Mouse (Mus musculus): ENCODE data around the gene Rspry1. TPM values are rescaled to one million over a fixed set of nuclear protein-coding genes. Genes with fewer than 3 reads are reported as not detected.
A peak's percentile ranks its signal among the peaks of the same experiment; 100 is the strongest.

Gene Rspry1
- polyA plus RNA-seq, 1 experiment from 2014 or later, result 57.4 TPM

- 86% methylated on average over 16 of the region's 16 CpGs for WGBS
- Histone ChIP-seq H3K9me3 (no peaks in the 10 kb centered on the region), H3K36me3 (peaks cover 65% of the 10 kb centered on the region), H3K27me3 (replicated peaks) (no peaks in the 10 kb centered on the region), H3K27ac (no peak overlapping the region), H3K9ac (no peak overlapping the region), H3K4me1 (peaks cover 3% of the 10 kb centered on the region; the same call in 1 of the 2 replicates), H3K4me3 (no peak overlapping the region), H3K4me2 (replicated peaks) (no peak overlapping the region)
- ATAC-seq (ENCODE audit: low FRiP score, low read depth), result no peak
Observed at GRCm38 (mm10) chr8:94574159-94574907, 27.4 kb upstream of the Rspry1 start.

GRCm38 (mm10) chr8:94575148-94575547 lies 26.6 kb upstream of the Rspry1 start:
- Histone ChIP-seq H3K4me3 (no peak overlapping the region), H3K9ac (no peak overlapping the region), H3K4me2 (replicated peaks) (no peak overlapping the region), H3K36me3 (peaks cover 70% of the 10 kb centered on the region), H3K27ac (no peak overlapping the region), H3K27me3 (replicated peaks) (no peaks in the 10 kb centered on the region), H3K9me3 (no peaks in the 10 kb centered on the region), H3K4me1 (no peaks in the 10 kb centered on the region)
- ATAC-seq (ENCODE audit: low FRiP score, low read depth), result no peak
- 94% methylated on average over 4 of the region's 4 CpGs for WGBS

GRCm38 (mm10) chr8:94581820-94582483 lies 19.8 kb upstream of the Rspry1 start:
- Histone ChIP-seq H3K4me3 (no peak overlapping the region), H3K36me3 (peaks cover 85% of the 10 kb centered on the region), H3K27ac (no peak overlapping the region), H3K9ac (no peak overlapping the region), H3K27me3 (replicated peaks) (no peaks in the 10 kb centered on the region), H3K4me2 (replicated peaks) (no peak overlapping the region), H3K9me3 (no peaks in the 10 kb centered on the region), H3K4me1 (no peaks in the 10 kb centered on the region)
- no peak for ATAC-seq (ENCODE audit: low FRiP score, low read depth)
- WGBS, result 88% methylated on average over 7 of the region's 7 CpGs

- Histone ChIP-seq H3K36me3 (peaks cover 87% of the 10 kb centered on the region), H3K27me3 (replicated peaks) (no peaks in the 10 kb centered on the region), H3K4me3 (no peak overlapping the region), H3K4me1 (no peaks in the 10 kb centered on the region), H3K27ac (no peak overlapping the region), H3K4me2 (replicated peaks) (no peak overlapping the region), H3K9ac (no peak overlapping the region), H3K9me3 (no peaks in the 10 kb centered on the region)
- 91% methylated on average over 6 of the region's 6 CpGs for WGBS
- ATAC-seq (ENCODE audit: low FRiP score, low read depth), result no peak
Observed at GRCm38 (mm10) chr8:94582569-94582968, 19.2 kb upstream of the Rspry1 start.

- Histone ChIP-seq H3K27me3 (replicated peaks) (no peaks in the 10 kb centered on the region), H3K9me3 (no peaks in the 10 kb centered on the region), H3K36me3 (peaks cover 85% of the 10 kb centered on the region), H3K4me3 (no peak overlapping the region), H3K27ac (no peak overlapping the region), H3K4me1 (no peaks in the 10 kb centered on the region), H3K9ac (no peak overlapping the region), H3K4me2 (replicated peaks) (no peak overlapping the region)
- 61% methylated on average over 4 of the region's 4 CpGs for WGBS
- ATAC-seq (ENCODE audit: low FRiP score, low read depth), result no peak
Observed at GRCm38 (mm10) chr8:94584238-94584817, 17.4 kb upstream of the Rspry1 start.

- Histone ChIP-seq H3K4me3 (no peak overlapping the region), H3K4me2 (replicated peaks) (no peak overlapping the region), H3K27me3 (replicated peaks) (no peaks in the 10 kb centered on the region), H3K9ac (no peak overlapping the region), H3K27ac (no peak overlapping the region), H3K4me1 (no peaks in the 10 kb centered on the region), H3K9me3 (no peaks in the 10 kb centered on the region), H3K36me3 (peaks cover 22% of the 10 kb centered on the region)
- 78% methylated on average over 4 of the region's 4 CpGs for WGBS
- no peak for ATAC-seq (ENCODE audit: low FRiP score, low read depth)
Observed at GRCm38 (mm10) chr8:94591691-94592090, 10.0 kb upstream of the Rspry1 start.

- Histone ChIP-seq H3K9ac (no peak overlapping the region), H3K9me3 (no peaks in the 10 kb centered on the region), H3K27me3 (replicated peaks) (no peaks in the 10 kb centered on the region), H3K4me3 (no peak overlapping the region), H3K4me2 (replicated peaks) (no peak overlapping the region), H3K27ac (no peak overlapping the region), H3K36me3 (no peaks in the 10 kb centered on the region), H3K4me1 (no peaks in the 10 kb centered on the region)
- no peak for ATAC-seq (ENCODE audit: low FRiP score, low read depth)
- 71% methylated on average over 1 of the region's 1 CpGs for WGBS
Observed at GRCm38 (mm10) chr8:94594211-94594610, 7.5 kb upstream of the Rspry1 start.

- no peaks in the 10 kb centered on the region for H3K9me3 ChIP-seq
- peak overlapping the region; percentile 98 for H3K4me3 ChIP-seq
- H3K9ac ChIP-seq, result peak overlapping the region; percentile 87
- H3K36me3 ChIP-seq, result no peaks in the 10 kb centered on the region
- WGBS, result 19% methylated on average over 5 of the region's 5 CpGs
- no peak overlapping the region for H3K27ac ChIP-seq
- no peak for ATAC-seq (ENCODE audit: low FRiP score, low read depth)
- peak overlapping the region; percentile 95 for H3K4me2 ChIP-seq (replicated peaks)
- H3K27me3 ChIP-seq (replicated peaks), result no peaks in the 10 kb centered on the region
- H3K4me1 ChIP-seq, result peaks cover 23% of the 10 kb centered on the region
Observed at GRCm38 (mm10) chr8:94600478-94600877, 1.3 kb upstream of the Rspry1 start.

- peak; percentile 51 for ATAC-seq (ENCODE audit: low FRiP score, low read depth)
- H3K9ac ChIP-seq, result peak overlapping the region; percentile 87
- under 1% methylated on average over 51 of the region's 51 CpGs for WGBS
Observed at GRCm38 (mm10) chr8:94601034-94601606, 617 bp upstream of the Rspry1 start.

GRCm38 (mm10) chr8:94602471-94603131 lies 864 bp downstream of the Rspry1 start:
- Histone ChIP-seq H3K9ac (peak overlapping the region; percentile 92), H3K4me1 (peaks cover 23% of the 10 kb centered on the region), H3K27me3 (replicated peaks) (no peaks in the 10 kb centered on the region), H3K27ac (peak overlapping the region; percentile 65), H3K4me2 (replicated peaks) (peak overlapping the region; percentile 95), H3K4me3 (peak overlapping the region; percentile 98), H3K9me3 (no peaks in the 10 kb centered on the region), H3K36me3 (no peaks in the 10 kb centered on the region)
- WGBS, result under 1% methylated on average over 31 of the region's 31 CpGs
- ATAC-seq (ENCODE audit: low FRiP score, low read depth), result peak; percentile 19

More at GRCm38 (mm10) chr8:94601034-94601606, 617 bp upstream of the Rspry1 start:
- Histone ChIP-seq H3K27me3 (replicated peaks) (no peaks in the 10 kb centered on the region), H3K36me3 (no peaks in the 10 kb centered on the region), H3K27ac (peak overlapping the region; percentile 42), H3K4me1 (peaks cover 23% of the 10 kb centered on the region), H3K4me2 (replicated peaks) (peak overlapping the region; percentile 95), H3K9me3 (no peaks in the 10 kb centered on the region), H3K4me3 (peak overlapping the region; percentile 98)

GRCm38 (mm10) chr8:94604030-94604429 lies 2.3 kb downstream of the Rspry1 start:
- H3K36me3 ChIP-seq, result no peaks in the 10 kb centered on the region
- H3K4me1 ChIP-seq, result peaks cover 23% of the 10 kb centered on the region
- ATAC-seq (ENCODE audit: low FRiP score, low read depth), result no peak
- 90% methylated on average over 2 of the region's 2 CpGs for WGBS
- H3K27me3 ChIP-seq (replicated peaks), result no peaks in the 10 kb centered on the region
- no peak overlapping the region for H3K27ac ChIP-seq
- no peak overlapping the region for H3K9ac ChIP-seq
- no peak overlapping the region for H3K4me3 ChIP-seq
- peak overlapping the region; percentile 95; the same call in 1 of the 2 replicates for H3K4me2 ChIP-seq (replicated peaks)
- no peaks in the 10 kb centered on the region for H3K9me3 ChIP-seq

- Histone ChIP-seq H3K4me2 (replicated peaks) (no peak overlapping the region), H3K4me3 (no peak overlapping the region), H3K36me3 (no peaks in the 10 kb centered on the region), H3K9ac (no peak overlapping the region), H3K9me3 (no peaks in the 10 kb centered on the region), H3K27ac (no peak overlapping the region), H3K27me3 (replicated peaks) (no peaks in the 10 kb centered on the region), H3K4me1 (peaks cover 13% of the 10 kb centered on the region; the same call in 1 of the 2 replicates)
- WGBS, result 89% methylated on average over 5 of the region's 5 CpGs
- no peak for ATAC-seq (ENCODE audit: low FRiP score, low read depth)
Observed at GRCm38 (mm10) chr8:94607064-94607463, 5.3 kb downstream of the Rspry1 start.
